Mouse (Mus musculus): ENCODE data around the gene Hdc. TPM values are rescaled to one million over a fixed set of nuclear protein-coding genes. Genes with fewer than 3 reads are reported as not detected.

Hdc gene
- total RNA-seq, 2 experiments from 2014 or later = 2.6 to 2.7 TPM

- no peak for DNase-seq
- intact Hi-C loops (cut with DNase I) = no loop called here
Observed at GRCm38 (mm10) chr2:126601918-126602600, 17.0 kb downstream of the Hdc start.

DNA sequence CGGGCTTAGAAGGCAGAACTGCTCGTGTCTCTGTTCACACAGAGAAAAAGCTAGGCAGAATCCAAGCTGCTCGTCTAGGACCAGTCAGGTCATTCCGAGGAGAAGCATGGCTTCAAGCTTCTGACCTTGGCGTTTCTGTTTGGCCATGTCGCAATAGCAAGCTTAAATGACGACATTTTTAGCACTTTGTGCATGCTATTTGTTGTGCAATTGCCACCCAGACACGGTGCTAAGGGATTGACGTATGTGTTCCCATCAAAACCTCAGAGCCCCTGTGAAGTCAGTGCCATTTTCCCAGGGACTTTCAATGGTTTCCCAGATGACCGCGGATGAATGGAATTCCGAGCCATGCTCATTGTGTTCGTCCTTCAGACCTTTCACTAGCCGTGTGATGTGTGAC lies 18.6 kb downstream of the Hdc start:
- intact Hi-C loops (cut with DNase I) = no loop called here

GRCm38 (mm10) chr2:126599005-126599404 lies 20.1 kb downstream of the Hdc start:
- peak; percentile 36 to 39 for DNase-seq
- intact Hi-C loops (cut with DNase I) = loop anchor here (1.0 to 5.0 kb wide), 3 partner anchors 43 to 183 kb away; no protein-coding TSS in a partner anchor

More for the DNA sequence above, 18.6 kb downstream of the Hdc start:
- DNase-seq = no peak

- intact Hi-C loops (cut with DNase I) = loop anchor here (5.0 kb wide), 1 partner anchor 44 kb away; no protein-coding TSS in a partner anchor
- DNase-seq = no peak
Observed at GRCm38 (mm10) chr2:126598359-126598758, 20.7 kb downstream of the Hdc start.

DNA sequence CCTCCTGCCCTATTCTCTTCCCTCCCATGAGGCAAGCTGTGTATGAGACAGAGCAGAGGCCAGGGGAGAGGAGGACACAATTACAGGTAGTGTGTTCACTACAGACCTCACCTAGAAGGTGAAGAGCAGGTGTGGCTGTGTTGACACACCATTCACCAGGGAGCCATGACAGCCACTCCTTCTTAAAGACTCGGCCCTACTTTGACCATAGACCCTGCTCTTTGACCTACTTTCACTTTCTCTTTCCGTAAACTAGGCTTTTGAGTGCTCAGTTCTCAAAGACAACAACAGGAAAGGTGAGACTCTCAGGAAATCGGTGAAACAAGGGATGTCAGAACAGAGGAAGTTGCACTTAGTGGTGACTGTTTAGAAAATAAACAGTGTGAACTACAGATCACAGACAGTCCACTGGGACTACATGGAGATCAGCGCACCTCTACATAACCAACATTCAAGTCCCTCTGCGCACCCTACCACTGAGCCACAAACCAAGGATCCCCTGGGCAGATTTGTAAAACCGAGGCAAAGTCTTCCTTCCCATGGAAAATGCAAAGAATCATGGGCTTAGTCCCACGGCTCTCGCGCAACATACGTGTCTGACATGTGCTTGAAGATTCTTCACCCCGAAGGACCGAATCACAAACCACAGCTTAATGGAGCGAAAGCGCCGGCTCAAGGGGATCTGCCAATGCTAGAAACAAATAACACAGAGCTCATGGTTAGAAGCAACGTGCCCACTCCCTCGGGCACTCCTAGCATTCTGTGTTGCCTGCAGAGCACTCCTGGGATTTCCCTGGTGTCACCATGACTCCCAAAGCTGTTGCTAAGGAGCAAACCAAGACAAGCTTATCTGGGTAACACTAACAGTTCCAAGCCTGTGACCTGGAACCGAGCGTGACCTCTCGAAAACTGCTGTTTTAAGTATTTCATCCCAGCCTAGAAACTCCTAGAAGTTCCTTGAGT lies 21.5 kb downstream of the Hdc start:
- no peak for DNase-seq
- intact Hi-C loops (cut with DNase I) = loop anchor here (5.0 kb wide), 1 partner anchor 45 kb away; no protein-coding TSS in a partner anchor

DNA sequence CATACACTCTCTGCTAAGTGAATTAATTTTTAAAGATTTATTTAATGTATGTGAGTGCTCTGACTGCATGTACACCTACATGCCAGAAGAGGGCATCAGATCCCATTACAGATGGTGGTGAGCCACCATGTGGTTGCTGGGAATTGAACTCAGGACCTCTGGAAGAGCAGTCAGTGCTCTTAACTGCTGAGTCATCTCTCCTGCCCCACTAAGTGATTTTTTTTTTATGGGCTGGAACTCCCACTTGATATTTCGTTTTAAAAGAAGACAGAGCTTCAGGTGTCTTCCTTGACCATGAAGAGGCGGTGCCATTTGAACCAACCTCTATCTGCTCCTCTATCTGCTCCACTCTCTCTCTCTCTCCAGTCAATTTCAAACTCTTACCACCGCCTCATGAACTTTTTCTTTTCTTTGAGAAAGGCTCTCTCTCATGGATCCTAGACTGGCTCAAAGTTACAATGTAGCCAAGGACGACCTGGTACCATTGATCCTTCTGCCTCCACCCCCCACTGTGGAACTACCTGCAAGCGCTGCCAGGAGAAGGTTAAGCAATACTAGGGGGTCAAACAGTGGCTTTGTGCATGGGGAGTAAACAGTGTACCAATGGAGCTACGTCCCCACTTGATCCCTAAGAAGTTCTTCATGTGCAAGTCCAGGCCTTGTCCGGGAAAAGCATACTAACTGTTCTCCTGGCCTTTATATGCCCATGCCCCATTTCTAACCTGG lies 22.6 kb downstream of the Hdc start:
- intact Hi-C loops (cut with DNase I) = loop anchor here (5.0 kb wide), 1 partner anchor 46 kb away; no protein-coding TSS in a partner anchor
- DNase-seq = no peak

GRCm38 (mm10) chr2:126593831-126594610 lies 25.1 kb downstream of the Hdc start:
- DNase-seq = peak; percentile 73 to 83
- intact Hi-C loops (cut with DNase I) = loop anchor here (5.0 kb wide), 1 partner anchor 413 kb away; the partner anchor contains the start of gene Ap4e1

- intact Hi-C loops (cut with DNase I) = loop anchor here (5.0 kb wide), 1 partner anchor 416 kb away; the partner anchor contains the start of gene Ap4e1
- no peak for DNase-seq
Observed at GRCm38 (mm10) chr2:126591304-126591703, 27.8 kb downstream of the Hdc start.

GRCm38 (mm10) chr2:126587468-126587867 lies 31.6 kb downstream of the Hdc start:
- intact Hi-C loops (cut with DNase I) = no loop called here
- no peak for DNase-seq

DNA sequence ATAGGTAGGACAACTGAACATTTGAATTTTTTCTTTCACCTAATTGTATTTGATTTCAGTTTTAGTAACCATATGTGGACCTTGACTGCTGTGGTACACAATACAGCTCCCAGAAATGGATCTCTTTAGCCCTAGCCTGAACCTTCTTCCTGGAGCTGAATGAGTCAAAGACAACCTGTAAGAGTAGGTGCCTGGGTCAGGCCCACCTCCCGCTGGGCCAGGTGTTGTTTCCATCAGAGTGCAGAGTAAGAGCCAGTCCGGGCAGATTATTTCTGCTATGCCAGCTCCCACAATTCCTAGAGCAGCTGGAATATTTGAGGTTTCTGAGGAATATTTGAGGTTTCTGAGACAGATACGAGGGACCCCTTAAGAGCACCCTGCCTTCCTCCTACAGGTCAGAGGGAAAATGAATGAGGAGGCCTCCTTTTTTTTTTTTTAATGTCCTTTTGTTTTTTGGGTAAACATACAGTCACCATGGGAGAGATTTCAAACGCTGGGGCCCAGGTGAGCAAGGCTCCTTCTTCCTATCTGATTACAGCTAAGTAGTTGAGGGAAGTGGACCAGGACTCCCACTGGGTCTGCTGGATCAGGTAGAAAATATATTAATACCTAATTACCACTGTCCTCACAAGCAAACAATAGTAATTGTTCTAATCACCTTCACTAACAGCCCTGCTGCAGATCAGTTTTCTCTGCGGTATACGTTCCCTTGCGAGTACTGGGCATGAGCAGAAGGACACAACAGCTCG lies 34.3 kb downstream of the Hdc start:
- intact Hi-C loops (cut with DNase I) = no loop called here
- no peak for DNase-seq

DNA sequence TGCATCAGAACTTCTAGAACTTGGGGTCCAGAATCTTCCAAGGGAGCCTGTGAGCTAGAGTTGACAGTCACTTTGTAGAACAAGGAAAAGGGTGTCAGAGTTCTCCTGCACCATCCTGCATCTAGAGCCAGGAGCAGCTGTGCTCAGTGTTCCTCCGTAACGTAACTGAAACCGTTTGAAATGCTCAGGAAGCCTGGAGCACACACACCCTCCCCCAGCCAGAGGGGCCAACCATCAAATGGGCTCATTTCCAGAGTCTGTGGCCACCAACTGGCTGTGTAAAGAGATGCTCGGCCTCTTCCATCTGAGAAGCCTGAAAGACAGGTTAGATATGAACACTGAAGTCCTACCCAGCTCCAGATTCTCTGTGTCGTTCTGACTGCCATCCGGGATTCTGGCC lies 35.1 kb downstream of the Hdc start:
- intact Hi-C loops (cut with DNase I) = no loop called here
- DNase-seq = no peak

GRCm38 (mm10) chr2:126579282-126579681 lies 39.8 kb downstream of the Hdc start:
- no peak for DNase-seq
- intact Hi-C loops (cut with DNase I) = no loop called here

DNA sequence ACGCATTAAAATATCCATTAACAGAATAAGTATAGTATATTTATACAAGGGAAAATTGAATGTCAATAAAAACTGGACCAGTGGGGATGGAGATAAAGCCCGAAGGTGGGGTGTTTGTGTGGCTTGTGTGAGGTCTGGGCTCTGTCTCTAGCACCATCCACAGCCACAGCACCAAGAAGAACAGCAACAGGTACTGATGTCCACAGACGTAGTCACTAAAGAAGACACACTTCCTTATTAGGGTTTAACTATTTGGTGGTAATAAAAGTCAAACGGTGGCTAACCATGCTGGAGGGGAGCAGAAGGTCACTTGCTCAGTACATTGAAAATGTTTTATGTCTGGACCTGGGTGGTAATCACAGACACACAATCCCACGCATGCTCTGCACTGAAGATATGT lies 41.7 kb downstream of the Hdc start:
- intact Hi-C loops (cut with DNase I) = no loop called here
- DNase-seq = no peak

DNA sequence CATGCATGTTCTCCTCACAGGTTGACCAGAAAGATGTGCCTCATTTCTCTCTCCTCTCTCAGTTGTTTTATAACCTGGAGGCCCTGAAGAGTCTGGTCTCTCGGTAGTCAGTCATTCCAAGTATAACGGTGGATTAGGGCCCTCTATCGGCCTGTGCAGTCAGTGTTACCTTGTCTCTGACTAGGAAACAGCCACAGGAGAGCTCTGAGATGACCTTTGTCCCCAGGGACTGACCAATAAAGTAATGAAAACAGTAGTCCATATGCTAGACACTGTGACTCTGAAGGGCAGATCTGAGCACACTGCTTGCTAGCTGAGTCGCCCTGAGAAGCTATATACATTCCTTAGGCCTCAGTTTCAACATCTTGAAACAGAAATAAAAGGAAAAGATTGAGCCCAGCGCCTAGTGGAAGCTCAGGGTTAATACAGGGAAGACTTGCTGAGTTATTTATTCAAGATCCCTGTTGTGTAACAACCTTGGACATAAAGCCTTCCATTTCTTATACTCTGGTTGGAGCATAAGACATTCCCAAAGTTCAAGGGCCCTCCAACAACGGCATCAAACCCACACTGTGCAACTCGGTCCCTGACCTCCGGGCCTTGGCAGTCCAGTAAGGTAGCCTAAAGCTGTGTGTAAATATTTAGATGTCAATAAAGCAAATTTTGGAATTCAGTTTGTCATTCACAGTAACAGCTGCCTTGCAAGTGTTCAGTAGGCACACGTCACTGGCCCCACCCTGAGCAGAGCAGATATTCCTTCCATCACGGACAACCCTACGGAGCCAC lies 43.5 kb downstream of the Hdc start:
- intact Hi-C loops (cut with DNase I) = no loop called here
- DNase-seq = no peak

- DNase-seq = no peak
Observed at GRCm38 (mm10) chr2:126572747-126573146, 46.4 kb downstream of the Hdc start.

GRCm38 (mm10) chr2:126572163-126572562 lies 46.9 kb downstream of the Hdc start:
- intact Hi-C loops (cut with DNase I) = no loop called here
- no peak for DNase-seq

More at GRCm38 (mm10) chr2:126572747-126573146, 46.4 kb downstream of the Hdc start:
- intact Hi-C loops (cut with DNase I) = no loop called here

GRCm38 (mm10) chr2:126563411-126564105 lies 55.5 kb downstream of the Hdc start:
- DNase-seq = peak; percentile 52 to 54
- intact Hi-C loops (cut with DNase I) = no loop called here

GRCm38 (mm10) chr2:126560094-126560493 lies 59.0 kb downstream of the Hdc start:
- DNase-seq = no peak
- intact Hi-C loops (cut with DNase I) = no loop called here
